Comparison of ENCODE assay signal across 21 mouse cellular contexts in genomic region chr2:4575163-4575562, GRCm38 (mm10).
A peak's percentile ranks its signal among the peaks of the same experiment; 100 is the strongest.
DNase-seq lines count a peak whose midpoint lies in the region; ATAC-seq and TF ChIP-seq lines count a peak whose summit lies in the region.
"Had no signal": no experiment of that assay in that cellular context is flagged by ENCODE, and none has a peak within 500 bp of the region (broad histone marks: within the 10 kb centered on the region; RNA-seq: fewer than 3 reads in every experiment).

No protein-coding gene starts in this region.

- DNase-seq in heart, postnatal 0 days (ENCODE audit: low spot score): no peak
- DNase-seq in lung, adult 18-20 months: no peak
- DNase-seq in WW6 (ENCODE audit: low read depth, low spot score): peak; percentile 62
- peak; percentile 69 for DNase-seq in lung, postnatal 36 days
- no peak for DNase-seq in neural tube, embryonic 10.5 days (ENCODE audit: extremely low spot score, low spot score)
- DNase-seq: adrenal gland, postnatal 36 days; B cell, adult 2 months; cerebellum, postnatal 25 days; forebrain, postnatal 0 days; gastrocnemius, postnatal 10 days; kidney, adult 2 months; midbrain, embryonic 14.5 days; thymus, postnatal 25 days had no signal

- no peak overlapping the region for H3K9ac ChIP-seq in heart, postnatal 0 days (replicated peaks; ENCODE audit: low read depth, low read length)
- no peak overlapping the region for H3K9ac ChIP-seq in heart, embryonic 12.5 days
- no peak overlapping the region for H3K9ac ChIP-seq in lung, embryonic 15.5 days
- H3K9ac ChIP-seq: forebrain, postnatal 0 days; heart, embryonic 13.5 days; limb, embryonic 12.5 days had no signal

- H3K4me3 ChIP-seq in heart, postnatal 0 days (ENCODE audit: low read depth, low read length): no peak overlapping the region
- H3K4me3 ChIP-seq in heart, embryonic 12.5 days: no peak overlapping the region
- no peak overlapping the region for H3K4me3 ChIP-seq in lung, embryonic 15.5 days
- H3K4me3 ChIP-seq: embryonic facial prominence, embryonic 10.5 days; erythroblast, embryonic 14.5 days; heart, embryonic 13.5 days; limb, embryonic 12.5 days had no signal

- no peak for TF ChIP-seq CTCF in heart, postnatal 0 days (IDR thresholded peaks at IDR 0.05; ENCODE audit: low read depth)

- no peak overlapping the region for H3K27ac ChIP-seq in heart, postnatal 0 days (ENCODE audit: low read depth)
- no peak overlapping the region for H3K27ac ChIP-seq in heart, embryonic 12.5 days (ENCODE audit: poor library complexity, severe bottlenecking)
- H3K27ac ChIP-seq in lung, embryonic 15.5 days: peak overlapping the region; percentile 59
- H3K27ac ChIP-seq: embryonic facial prominence, embryonic 10.5 days; heart, embryonic 13.5 days had no signal

- H3K4me2 ChIP-seq in heart, postnatal 0 days (ENCODE audit: low read depth, low read length): no peak overlapping the region
- no peak overlapping the region for H3K4me2 ChIP-seq in heart, embryonic 12.5 days
- no peak overlapping the region for H3K4me2 ChIP-seq in lung, embryonic 15.5 days
- H3K4me2 ChIP-seq: heart, embryonic 13.5 days; limb, embryonic 12.5 days had no signal

- no peak for TF ChIP-seq EP300 in heart, postnatal 0 days (IDR thresholded peaks at IDR 0.05; ENCODE audit: low read depth)

- H3K27me3 ChIP-seq in heart, postnatal 0 days (ENCODE audit: control insufficient read depth, insufficient read depth, low read length): no peaks in the 10 kb centered on the region
- H3K27me3 ChIP-seq in heart, embryonic 12.5 days (replicated peaks): no peaks in the 10 kb centered on the region
- no peaks in the 10 kb centered on the region for H3K27me3 ChIP-seq in lung, embryonic 15.5 days
- H3K27me3 ChIP-seq: heart, embryonic 13.5 days; limb, embryonic 12.5 days had no signal

- no peaks in the 10 kb centered on the region for H3K9me3 ChIP-seq in heart, postnatal 0 days (replicated peaks; ENCODE audit: control insufficient read depth, low read length)
- no peaks in the 10 kb centered on the region for H3K9me3 ChIP-seq in heart, embryonic 12.5 days (replicated peaks)
- no peaks in the 10 kb centered on the region for H3K9me3 ChIP-seq in lung, embryonic 15.5 days
- H3K9me3 ChIP-seq: embryonic facial prominence, embryonic 10.5 days; heart, embryonic 13.5 days; limb, embryonic 12.5 days had no signal

- 88% methylated on average over 2 of the region's 2 CpGs for WGBS in heart, postnatal 0 days
- WGBS in heart, embryonic 12.5 days: 68% methylated on average over 2 of the region's 2 CpGs
- WGBS in lung, embryonic 15.5 days: 64% methylated on average over 2 of the region's 2 CpGs

- peaks cover 76% of the 10 kb centered on the region for H3K36me3 ChIP-seq in heart, postnatal 0 days (replicated peaks; ENCODE audit: control insufficient read depth, insufficient read depth, low read length)
- H3K36me3 ChIP-seq in heart, embryonic 12.5 days: peaks cover 60% of the 10 kb centered on the region
- H3K36me3 ChIP-seq in lung, embryonic 15.5 days: peaks cover 58% of the 10 kb centered on the region

- ATAC-seq in heart, postnatal 0 days (ENCODE audit: insufficient read depth, low read depth): peak; percentile 33; the same call in 1 of the 2 replicates
- ATAC-seq in heart, embryonic 12.5 days (ENCODE audit: insufficient number of reproducible peaks, low FRiP score): no peak
- no peak for ATAC-seq in lung, embryonic 15.5 days (ENCODE audit: borderline replicate concordance, extremely low read depth, low FRiP score, low TSS enrichment)
- ATAC-seq: activated CD4-positive, CD25-positive, alpha-beta regulatory T cell, adult 4 months; forebrain, postnatal 0 days; hindbrain, embryonic 16.5 days had no signal

- H3K4me1 ChIP-seq in heart, postnatal 0 days (ENCODE audit: control insufficient read depth, insufficient read depth): peaks cover 22% of the 10 kb centered on the region; the same call in 1 of the 2 replicates
- peaks cover 34% of the 10 kb centered on the region for H3K4me1 ChIP-seq in heart, embryonic 12.5 days (replicated peaks)
- peaks cover 45% of the 10 kb centered on the region for H3K4me1 ChIP-seq in lung, embryonic 15.5 days

Comparison
In these comparisons a context has a peak if more than half of its experiments do, and no peak if none do; other contexts are left out.
1. DNase-seq: peak in WW6 (single experiment) and lung, postnatal 36 days (single experiment); none in heart, postnatal 0 days (single experiment), lung, adult 18-20 months (0 of 2) and neural tube, embryonic 10.5 days (single experiment).